Mouse (Mus musculus) liver, postnatal 0 days (tissue): ENCODE results near the gene Gzma.

Experiments
- CTCF ChIP-seq: sonication (generic); IDR thresholded peaks from 2 replicates; pipeline ENCODE4 v1.5.1; 2016; ENCODE audit warnings: antibody characterized with exemption, low read depth
- EP300 ChIP-seq: IDR thresholded peaks from 2 replicates; pipeline ENCODE4 v1.6.1; 2016; ENCODE audit warnings: antibody characterized with exemption, low read depth, mild to moderate bottlenecking

- TF ChIP-seq CTCF (no peak), EP300 (no peak)
These were observed 53.8 kb downstream of the Gzma start for GRCm38 (mm10) chr13:113047018-113047417.
